Mouse (Mus musculus) G1E-ER4 (cell line): ENCODE measurements around the gene Ino80b. TPM values are rescaled to one million over a fixed set of nuclear protein-coding genes. Genes with fewer than 3 reads are reported as not detected.

ENCODE experiments used
- GATA1 ChIP-seq: IDR thresholded peaks from one replicate; pipeline ENCODE4 v1.8.0; 2012; ENCODE audit warnings: low read length, inconsistent platforms
- polyA plus RNA-seq: library from polyadenylated mRNA; stranded (reverse); fragments of >175 nt; gene quantifications from 2 replicates; pipeline ENCODE4 v1.2.3, GENCODE M21; 2012

Ino80b gene
- polyA plus RNA-seq, 1 experiment, result 217 TPM

- no peak for TF ChIP-seq GATA1
Observed at GRCm38 (mm10) chr6:83147280-83147679, 22.0 kb upstream of the Ino80b start.

- no peak for TF ChIP-seq GATA1
Observed at GRCm38 (mm10) chr6:83145805-83146204, 20.6 kb upstream of the Ino80b start.

- TF ChIP-seq GATA1, result no peak
Observed at GRCm38 (mm10) chr6:83145209-83145608, 20.0 kb upstream of the Ino80b start.

GRCm38 (mm10) chr6:83142886-83143285 is 17.7 kb upstream of the Ino80b start:
- TF ChIP-seq GATA1, result no peak

GRCm38 (mm10) chr6:83142211-83142731 is 17.0 kb upstream of the Ino80b start:
- TF ChIP-seq GATA1, result no peak

GRCm38 (mm10) chr6:83141636-83142035 is 16.4 kb upstream of the Ino80b start:
- no peak for TF ChIP-seq GATA1

GRCm38 (mm10) chr6:83140044-83140443 is 14.8 kb upstream of the Ino80b start:
- TF ChIP-seq GATA1, result no peak

GRCm38 (mm10) chr6:83138056-83138455 is 12.8 kb upstream of the Ino80b start:
- no peak for TF ChIP-seq GATA1

GRCm38 (mm10) chr6:83137576-83137950 is 12.3 kb upstream of the Ino80b start:
- no peak for TF ChIP-seq GATA1

GRCm38 (mm10) chr6:83136881-83137575 is 11.8 kb upstream of the Ino80b start:
- TF ChIP-seq GATA1, result no peak

- TF ChIP-seq GATA1, result no peak
Observed at GRCm38 (mm10) chr6:83136291-83136880, 11.2 kb upstream of the Ino80b start.

GRCm38 (mm10) chr6:83135571-83136161 is 10.4 kb upstream of the Ino80b start:
- no peak for TF ChIP-seq GATA1

GRCm38 (mm10) chr6:83134951-83135513 is 9.8 kb upstream of the Ino80b start, which contains the start of gene Rtkn:
TSS of gene Rtkn (plus strand) at chr6:83135463.
- TF ChIP-seq GATA1, result no peak

GRCm38 (mm10) chr6:83134226-83134625 is 9.0 kb upstream of the Ino80b start:
- TF ChIP-seq GATA1, result no peak

- TF ChIP-seq GATA1, result no peak
Observed at GRCm38 (mm10) chr6:83132176-83132919, 7.1 kb upstream of the Ino80b start.
